20 mouse cellular contexts compared by ENCODE assay signal in the genomic region with DNA sequence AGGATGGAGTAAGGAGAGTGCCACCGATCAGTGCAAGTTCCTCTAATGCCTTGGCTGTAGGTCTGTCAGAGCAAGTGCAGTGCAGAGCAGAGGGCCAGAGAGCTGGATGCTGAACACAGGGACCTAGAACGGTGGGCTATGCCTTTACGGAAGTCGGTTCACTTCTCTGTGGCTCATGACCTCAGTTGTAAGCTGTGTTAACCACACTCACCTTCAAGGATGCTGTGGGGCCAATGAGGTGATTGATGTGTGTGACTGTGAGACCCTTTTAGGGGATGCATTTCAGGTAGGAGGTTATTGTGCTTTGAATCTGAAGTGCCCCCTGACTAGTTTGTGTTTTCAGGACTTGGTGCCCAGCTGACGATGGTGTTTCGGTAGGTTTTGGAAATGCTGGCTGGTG.
DNase-seq lines count a peak whose midpoint lies in the region; ATAC-seq and TF ChIP-seq lines count a peak whose summit lies in the region.
"Had no signal": no experiment of that assay in that cellular context is flagged by ENCODE, and none has a peak within 500 bp of the region (broad histone marks: within the 10 kb centered on the region; RNA-seq: fewer than 3 reads in every experiment).

No protein-coding gene starts in this region.

- no peak for TF ChIP-seq POLR2A in small intestine, adult 2 months (IDR thresholded peaks at IDR 0.05; ENCODE audit: low read depth, low read length)

- WGBS in small intestine, adult 2 months, result 79% methylated on average over 6 of the region's 6 CpGs
- 93% methylated on average over 6 of the region's 6 CpGs for WGBS in liver, embryonic 11.5 days

- no peak overlapping the region for H3K4me3 ChIP-seq in small intestine, adult 2 months (ENCODE audit: low read depth, low read length)
- H3K4me3 ChIP-seq in liver, embryonic 11.5 days (ENCODE audit: low read depth, low read length), result no peak overlapping the region
- H3K4me3 ChIP-seq: embryonic facial prominence, embryonic 15.5 days; erythroblast, embryonic 14.5 days; forebrain, embryonic 10.5 days; forebrain, embryonic 15.5 days; heart, embryonic 12.5 days; hindbrain, embryonic 10.5 days had no signal

- H3K4me2 ChIP-seq in liver, embryonic 11.5 days, result no peak overlapping the region
- H3K4me2 ChIP-seq: embryonic facial prominence, embryonic 15.5 days; forebrain, embryonic 15.5 days; heart, embryonic 12.5 days; hindbrain, embryonic 14.5 days had no signal

- peak overlapping the region; percentile 17; the same call in 1 of the 2 replicates for H3K27ac ChIP-seq in small intestine, adult 2 months (ENCODE audit: insufficient read depth, low read depth, low read length)
- H3K27ac ChIP-seq in liver, embryonic 11.5 days (ENCODE audit: low read depth, low read length), result no peak overlapping the region
- H3K27ac ChIP-seq: embryonic facial prominence, embryonic 15.5 days; forebrain, embryonic 10.5 days; forebrain, embryonic 15.5 days; hindbrain, embryonic 10.5 days; hindbrain, embryonic 14.5 days had no signal

- no peaks in the 10 kb centered on the region; the same call in 1 of the 2 replicates for H3K4me1 ChIP-seq in small intestine, adult 2 months (ENCODE audit: control insufficient read depth, insufficient read depth, insufficient read length, low read length)
- no peaks in the 10 kb centered on the region for H3K4me1 ChIP-seq in liver, embryonic 11.5 days (replicated peaks; ENCODE audit: control insufficient read depth, insufficient read depth, low read length)
- H3K4me1 ChIP-seq: forebrain, embryonic 10.5 days; forebrain, embryonic 15.5 days; hindbrain, embryonic 10.5 days had no signal

- no peaks in the 10 kb centered on the region for H3K27me3 ChIP-seq in small intestine, adult 2 months (ENCODE audit: control insufficient read depth, insufficient read depth, low read length)
- no peaks in the 10 kb centered on the region for H3K27me3 ChIP-seq in liver, embryonic 11.5 days (replicated peaks; ENCODE audit: control insufficient read depth, insufficient read depth, low read length)
- H3K27me3 ChIP-seq: embryonic facial prominence, embryonic 15.5 days; forebrain, embryonic 15.5 days; heart, embryonic 12.5 days had no signal

- no peaks in the 10 kb centered on the region for H3K9me3 ChIP-seq in liver, embryonic 11.5 days (ENCODE audit: control insufficient read depth, low read length)
- H3K9me3 ChIP-seq: embryonic facial prominence, embryonic 15.5 days; forebrain, embryonic 10.5 days; forebrain, embryonic 15.5 days; hindbrain, embryonic 10.5 days had no signal

- ATAC-seq in activated CD4-positive, CD25-positive, alpha-beta regulatory T cell, adult 4 months, result peak; percentile 52
- ATAC-seq in megakaryocyte, adult 5-6 weeks (ENCODE audit: poor library complexity, severe bottlenecking), result peak; percentile 51
- no peak for ATAC-seq in liver, embryonic 11.5 days (replicated peaks; ENCODE audit: low FRiP score)
- ATAC-seq: forebrain, embryonic 15.5 days had no signal

- no peaks in the 10 kb centered on the region for H3K36me3 ChIP-seq in small intestine, adult 2 months (ENCODE audit: control insufficient read depth, insufficient read depth, low read length)
- H3K36me3 ChIP-seq in liver, embryonic 11.5 days (ENCODE audit: control insufficient read depth, insufficient read depth, low read length), result no peaks in the 10 kb centered on the region
- H3K36me3 ChIP-seq: embryonic facial prominence, embryonic 15.5 days; forebrain, embryonic 10.5 days; forebrain, embryonic 15.5 days; heart, embryonic 12.5 days; hindbrain, embryonic 10.5 days had no signal

- TF ChIP-seq CTCF in small intestine, adult 2 months (IDR thresholded peaks at IDR 0.05; ENCODE audit: extremely low read depth, insufficient read length, insufficient replicate concordance, low read depth, low read length), result no peak

- H3K9ac ChIP-seq in liver, embryonic 11.5 days (ENCODE audit: low read depth, low read length), result no peak overlapping the region
- H3K9ac ChIP-seq: embryonic facial prominence, embryonic 15.5 days; forebrain, embryonic 15.5 days; heart, embryonic 12.5 days; hindbrain, embryonic 14.5 days had no signal

- DNase-seq in CD4-positive, CD25-positive, alpha-beta regulatory T cell, adult 2 months (ENCODE audit: low read depth, low spot score), result peak; percentile 4
- DNase-seq in lung, postnatal 14 days, result no peak
- DNase-seq in adrenal gland, postnatal 10 days, result no peak
- DNase-seq in liver, embryonic 11.5 days (ENCODE audit: low spot score), result no peak
- DNase-seq: adrenal gland, adult 2 months; adrenal gland, postnatal 36 days; cerebellum, adult 8-10 months; cerebellum, postnatal 14 days; embryo, embryonic 11 days; gastrocnemius, postnatal 10 days had no signal
